Mouse (Mus musculus) activated CD4-positive, CD25-positive, alpha-beta regulatory T cell (primary cell): ENCODE results near the gene Ptpre. TPM values are rescaled to one million over a fixed set of nuclear protein-coding genes. Genes with fewer than 3 reads are reported as not detected.

Experiments
- polyA plus RNA-seq, 2 experiments: library from polyadenylated mRNA; unstranded; fragments of 100-300 nt; shearing (Covaris generic); gene quantifications; one replicate each; pipeline ENCODE4 v1.2.1; 2017

The Ptpre gene
- polyA plus RNA-seq = 10 to 100 TPM; 21.5 to 28.0 TPM

GRCm38 (mm10) chr7:135537341-135537901 is at the start of gene Ptpre:
Gene Ptpre (plus strand): TSS chr7:135537481.

GRCm38 (mm10) chr7:135528515-135528914 is 8.8 kb upstream of the Ptpre start, which contains the start of gene Clrn3:
Gene Clrn3 (minus strand): TSS chr7:135528654.

GRCm38 (mm10) chr7:135715642-135716444 is 178.6 kb downstream of the Ptpre start, which contains the start of gene Mki67:
Gene Mki67 (minus strand): TSS chr7:135716361.

Other genes with a start within 250 kb of the Ptpre start
- under 1 TPM in 1 of 2 experiments, not detected in 1; 0.34 TPM for gene Foxi2, start 127.2 kb upstream of the Ptpre start, polyA plus RNA-seq
- not detected for gene Clrn3, start 8.8 kb upstream of the Ptpre start, polyA plus RNA-seq
- gene Mki67, start 178.9 kb downstream of the Ptpre start, polyA plus RNA-seq = 10 to 100 TPM; 13.1 to 31.2 TPM